Mouse (Mus musculus) ES-Bruce4 (cell line): ENCODE results near the gene Jag2.

Experiments used
- CTCF ChIP-seq: IDR thresholded peaks from one replicate; pipeline ENCODE4 v1.8.1; 2011; ENCODE audit warnings: low read depth, low read length
- POLR2A ChIP-seq: IDR thresholded peaks from one replicate; pipeline ENCODE4 v1.8.1; 2011; ENCODE audit warnings: low read length; ENCODE audit not compliant: insufficient read depth

GRCm38 (mm10) chr12:112932647-112933046, 3.1 kb upstream of the Jag2 start:
- TF ChIP-seq CTCF (no peak), POLR2A (no peak)
